Comparison of ENCODE assay signal across 13 mouse cellular contexts in the genomic region with DNA sequence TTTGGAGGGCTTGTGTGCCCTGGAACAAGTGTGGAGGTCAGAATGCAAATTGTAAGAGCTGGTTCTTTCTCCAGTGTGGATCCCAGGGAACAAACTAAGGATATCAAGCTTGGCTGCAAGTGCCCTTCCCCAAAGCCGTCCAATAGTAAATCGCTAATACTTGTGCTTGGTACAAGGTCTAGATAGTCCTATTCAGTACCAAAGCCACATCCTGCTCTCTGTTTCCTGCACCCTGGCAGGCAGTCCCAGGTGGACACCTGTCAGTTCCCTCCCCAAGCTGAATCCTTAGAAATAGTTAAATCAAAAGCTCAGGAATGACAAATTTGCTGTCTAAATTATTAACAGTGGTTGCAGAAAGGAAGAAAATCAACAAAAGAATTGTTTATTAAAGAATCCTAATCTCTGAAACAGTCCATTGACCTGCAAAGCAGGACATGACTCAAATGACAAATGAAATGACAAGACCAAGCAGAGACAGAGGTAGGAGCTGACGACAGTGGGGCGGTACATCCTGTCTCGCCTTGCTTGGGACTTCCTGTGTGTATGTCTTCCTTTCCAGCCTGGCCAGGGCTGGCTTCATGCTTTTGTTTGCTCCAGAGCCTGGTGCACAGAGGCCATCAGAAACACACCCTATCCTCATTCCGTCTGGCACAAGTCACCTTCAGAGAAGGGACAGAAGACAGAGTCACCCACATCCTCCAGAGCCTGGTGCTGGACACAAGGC. TPM values are rescaled to one million over a fixed set of nuclear protein-coding genes. Genes with fewer than 3 reads are reported as not detected.
DNase-seq lines count a peak whose midpoint lies in the region; ATAC-seq lines count a peak whose summit lies in the region.
"Had no signal": no experiment of that assay in that cellular context is flagged by ENCODE, and none has a peak within 500 bp of the region (broad histone marks: within the 10 kb centered on the region; RNA-seq: fewer than 3 reads in every experiment).

No protein-coding gene starts in this region.

- peak; percentile 47 for DNase-seq in kidney, adult 9 months
- no peak for DNase-seq in kidney, postnatal 14 days
- peak; percentile 40 for DNase-seq in splenic B cell, adult 2 months (ENCODE audit: low read depth, low spot score)
- no peak for DNase-seq in ovary, postnatal 10 days (ENCODE audit: low spot score)
- DNase-seq in Muller cell, postnatal 12 days (ENCODE audit: inconsistent ontology term): no peak
- DNase-seq: adrenal gland, postnatal 10 days; cerebellum, adult 18-20 months had no signal

- no peak overlapping the region for H3K4me3 ChIP-seq in liver, embryonic 15.5 days (replicated peaks)
- H3K4me3 ChIP-seq: embryonic facial prominence, embryonic 13.5 days; forebrain, embryonic 15.5 days; intestine, embryonic 15.5 days had no signal

- H3K9ac ChIP-seq in liver, embryonic 15.5 days: peak overlapping the region; percentile 31
- H3K9ac ChIP-seq: embryonic facial prominence, embryonic 13.5 days; forebrain, embryonic 15.5 days; intestine, embryonic 15.5 days had no signal

- peaks cover 38% of the 10 kb centered on the region for H3K4me1 ChIP-seq in liver, embryonic 15.5 days (replicated peaks)
- H3K4me1 ChIP-seq: embryonic facial prominence, embryonic 13.5 days; forebrain, embryonic 15.5 days had no signal

- H3K27ac ChIP-seq in liver, embryonic 15.5 days (replicated peaks): peak overlapping the region; percentile 34; the same call in 1 of the 2 replicates
- H3K27ac ChIP-seq: embryonic facial prominence, embryonic 13.5 days; forebrain, embryonic 15.5 days; intestine, embryonic 15.5 days had no signal

- ATAC-seq in common myeloid progenitor, adult 5-6 weeks (replicated peaks; ENCODE audit: low read depth, poor library complexity, severe bottlenecking): peak; percentile 29; the same call in 1 of the 2 replicates
- no peak for ATAC-seq in liver, embryonic 15.5 days (ENCODE audit: insufficient read depth)
- ATAC-seq: forebrain, embryonic 15.5 days; intestine, embryonic 15.5 days had no signal

- WGBS in liver, embryonic 15.5 days (ENCODE audit: insufficient replicate concordance): 57% methylated on average over 6 of the region's 6 CpGs

- H3K36me3 ChIP-seq in liver, embryonic 15.5 days (replicated peaks): no peaks in the 10 kb centered on the region
- no peaks in the 10 kb centered on the region for H3K36me3 ChIP-seq in splenic B cell, adult 2 months (ENCODE audit: control insufficient read depth, insufficient read depth, low read length, poor library complexity, severe bottlenecking)
- H3K36me3 ChIP-seq: embryonic facial prominence, embryonic 13.5 days; forebrain, embryonic 15.5 days; G1E; intestine, embryonic 15.5 days had no signal

- no peaks in the 10 kb centered on the region for H3K9me3 ChIP-seq in liver, embryonic 15.5 days (replicated peaks)
- H3K9me3 ChIP-seq: embryonic facial prominence, embryonic 13.5 days; forebrain, embryonic 15.5 days; G1E; intestine, embryonic 15.5 days had no signal

- no peak overlapping the region for H3K4me2 ChIP-seq in liver, embryonic 15.5 days
- H3K4me2 ChIP-seq: embryonic facial prominence, embryonic 13.5 days; forebrain, embryonic 15.5 days; intestine, embryonic 15.5 days had no signal

- no peaks in the 10 kb centered on the region for H3K27me3 ChIP-seq in liver, embryonic 15.5 days
- no peaks in the 10 kb centered on the region for H3K27me3 ChIP-seq in splenic B cell, adult 2 months (ENCODE audit: control insufficient read depth, insufficient read depth, low read length, poor library complexity, severe bottlenecking)
- H3K27me3 ChIP-seq: embryonic facial prominence, embryonic 13.5 days; forebrain, embryonic 15.5 days; intestine, embryonic 15.5 days had no signal

RNA-seq across cellular contexts. Expression of a gene that starts 8.2 kb away (rescaled TPM):
- 0.69 and 1.2 TPM in 2 replicates for total RNA-seq in common myeloid progenitor, adult 5-6 weeks (2017)
- polyA plus RNA-seq in liver, embryonic 15.5 days (2015; fragmentation: Nextera tagmentation; extraction: Ambion mirVana): 2.3 and 2.9 TPM in 2 replicates

Comparison
In these comparisons a context has a peak if more than half of its experiments do, and no peak if none do; other contexts are left out.
1. DNase-seq: peak in kidney, adult 9 months (single experiment) and splenic B cell, adult 2 months (single experiment); none in kidney, postnatal 14 days (single experiment), ovary, postnatal 10 days (single experiment) and Muller cell, postnatal 12 days (single experiment).